Mouse (Mus musculus): ENCODE data around the gene Tmem115.

DNA sequence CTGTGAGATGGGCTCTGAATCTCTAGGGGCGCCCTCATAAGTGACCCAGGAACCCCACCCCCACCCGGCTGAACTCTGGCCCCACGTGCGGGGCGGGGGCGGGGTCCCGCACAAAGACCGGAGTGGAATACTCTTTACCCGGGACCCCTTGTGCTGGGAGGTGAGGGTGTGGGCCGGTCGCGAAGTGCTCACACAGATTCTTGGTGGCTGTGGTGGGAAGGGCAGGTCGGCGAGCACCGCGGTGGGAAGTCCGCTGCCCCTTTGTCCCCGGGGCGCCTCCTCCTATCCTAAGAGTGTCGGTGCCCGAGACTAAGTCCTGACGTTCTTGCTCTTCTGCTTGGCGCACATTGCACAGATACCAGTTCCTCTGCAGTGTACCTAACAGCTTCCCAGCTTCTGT lies 35.5 kb downstream of the Tmem115 start:
- TF ChIP-seq CTCF (IDR thresholded peaks at IDR 0.05; ENCODE audit: low read depth) (no peak), EP300 (optimal IDR thresholded peaks at IDR 0.05) (no peak)
